Mouse (Mus musculus) layer of hippocampus, postnatal 25 days (tissue): Measurements from ENCODE around the gene Pecr. TPM values are rescaled to one million over a fixed set of nuclear protein-coding genes. Genes with fewer than 3 reads are reported as not detected.

Source experiments
- DNase-seq, 2 experiments: peaks; one replicate each; pipeline ENCODE4 v3.0.0; 2022; ENCODE audit warnings: mixed read lengths in 2 of 2, low spot score in 1 of 2; ENCODE audit errors: extremely low spot score in 1 of 2
- total RNA-seq, 2 experiments: library from RNA; stranded (reverse); gene quantifications; 2 replicates each; pipeline ENCODE4 v1.2.3; 2021

Pecr gene
- 1 to 10 TPM; 5.2 to 5.9 TPM for total RNA-seq

DNA sequence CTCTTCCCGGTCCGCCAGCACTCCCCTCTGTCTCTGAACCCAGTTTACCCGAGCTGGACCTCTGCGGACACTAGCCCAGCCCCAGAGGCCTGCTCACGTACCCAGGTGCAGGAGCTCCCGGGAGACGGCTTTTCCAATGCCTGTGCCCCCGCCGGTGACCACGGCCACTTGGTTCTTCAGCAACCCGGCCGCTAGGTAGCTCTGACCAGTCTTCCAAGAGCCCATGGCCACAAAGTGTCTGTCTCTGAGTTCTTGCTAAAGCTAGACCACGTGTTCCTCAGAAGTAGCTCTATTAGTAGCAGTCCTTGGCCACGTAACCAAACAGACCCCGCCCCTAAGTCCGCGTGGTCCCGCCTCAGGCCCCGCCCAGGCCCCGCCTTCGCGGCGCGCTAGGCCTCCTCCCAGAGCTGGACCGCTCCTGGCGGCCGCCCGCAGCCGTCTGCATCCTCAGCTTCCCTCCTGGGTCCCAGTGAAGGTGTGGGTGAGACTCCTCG is at the start of gene Pecr, which contains the start of gene Tmem169:
TSS of gene Pecr (minus strand) at position 323 of the 494 bp plus-strand sequence.
TSS of gene Tmem169 (plus strand) at position 378 of the 494 bp plus-strand sequence.
- peak; percentile 85 to 89 for DNase-seq

DNA sequence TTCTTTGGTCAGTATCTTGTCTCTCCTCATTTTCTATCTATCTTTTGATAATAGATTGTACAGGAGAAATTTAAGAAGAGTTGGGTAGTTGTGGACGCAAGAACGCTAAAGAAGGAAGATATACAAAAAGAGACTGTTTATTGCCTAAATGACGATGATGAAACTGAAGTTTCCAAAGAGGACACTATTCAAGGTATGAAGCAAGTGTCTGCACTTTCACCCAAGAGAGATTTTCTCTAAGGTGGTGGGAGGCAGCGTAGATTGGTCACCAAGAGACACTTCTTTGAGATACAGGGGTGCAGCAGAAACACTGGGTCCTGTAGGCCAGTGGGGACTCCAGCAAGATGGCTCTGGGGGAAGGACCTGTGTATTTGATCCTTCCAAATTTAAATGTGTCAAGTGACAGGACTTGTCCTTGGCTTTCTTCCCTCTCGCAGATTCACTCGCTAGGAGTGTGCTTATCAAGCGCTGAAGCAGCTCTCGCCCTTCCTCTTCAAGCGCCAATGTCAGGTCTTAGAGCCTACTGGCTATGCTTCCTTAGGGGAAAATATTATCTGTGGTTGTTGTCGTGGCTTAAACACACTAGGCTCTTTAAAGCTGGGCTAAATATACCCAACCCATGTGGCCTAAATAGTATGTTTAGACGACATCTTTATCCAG is 42.2 kb upstream of the Pecr start:
- DNase-seq = no peak

DNA sequence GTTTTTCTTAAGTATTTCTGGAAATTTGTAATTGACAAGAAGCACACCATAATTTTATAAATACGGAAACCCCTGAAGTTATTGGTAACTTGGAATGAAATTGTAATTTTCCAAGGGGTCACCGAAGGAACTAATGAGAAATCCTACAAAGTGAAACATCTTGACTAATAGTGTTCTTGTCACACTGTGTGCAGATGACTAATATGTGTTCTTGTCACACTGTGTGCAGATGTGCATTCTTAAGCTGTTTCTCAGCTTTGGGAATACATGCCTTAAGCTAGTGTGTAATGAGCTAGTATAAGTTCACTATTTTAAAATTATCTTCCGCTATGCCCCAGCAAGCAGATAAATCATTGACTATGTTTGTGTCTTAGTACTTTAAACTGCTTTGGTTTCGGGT is 39.1 kb upstream of the Pecr start:
- DNase-seq = no peak

DNA sequence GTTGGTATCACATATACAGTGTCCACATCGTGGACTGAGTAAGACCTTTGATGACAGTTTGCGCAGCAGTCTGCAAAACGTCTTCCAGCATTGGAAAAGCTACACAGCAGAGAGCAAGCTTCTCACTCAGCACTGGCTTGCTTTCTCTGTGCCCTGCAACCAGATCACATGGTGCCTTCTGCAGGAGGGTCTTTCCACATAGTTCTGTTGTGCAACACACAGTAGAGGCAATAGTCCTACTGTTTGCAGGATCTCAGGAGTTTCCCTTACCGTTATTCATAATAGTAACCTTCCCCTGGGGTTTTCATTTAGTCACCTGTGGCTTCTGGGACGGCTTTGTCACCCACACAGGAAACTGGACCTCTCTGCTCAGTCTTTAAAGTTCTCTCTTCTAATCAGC is 36.6 kb upstream of the Pecr start:
- no peak for DNase-seq

DNA sequence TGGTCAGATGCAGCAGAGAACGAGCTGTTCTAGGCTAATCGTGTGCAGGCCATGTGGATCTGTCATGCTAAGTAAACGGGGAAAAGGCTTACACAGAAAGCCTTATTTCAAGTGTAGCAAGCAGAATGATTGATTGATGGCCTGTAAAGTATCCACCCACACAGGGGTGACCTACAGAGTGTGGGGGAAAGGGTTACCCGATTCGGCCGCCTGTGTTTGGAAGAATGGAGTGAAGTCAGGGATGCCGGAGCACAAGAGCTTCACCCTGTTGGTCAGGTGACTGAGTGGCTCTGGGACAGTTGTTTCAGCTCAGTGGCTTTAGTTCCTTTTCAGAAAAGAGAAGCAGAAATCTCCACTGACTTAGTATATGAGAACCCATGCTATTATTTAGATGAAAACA is 32.8 kb upstream of the Pecr start:
- DNase-seq = no peak

DNA sequence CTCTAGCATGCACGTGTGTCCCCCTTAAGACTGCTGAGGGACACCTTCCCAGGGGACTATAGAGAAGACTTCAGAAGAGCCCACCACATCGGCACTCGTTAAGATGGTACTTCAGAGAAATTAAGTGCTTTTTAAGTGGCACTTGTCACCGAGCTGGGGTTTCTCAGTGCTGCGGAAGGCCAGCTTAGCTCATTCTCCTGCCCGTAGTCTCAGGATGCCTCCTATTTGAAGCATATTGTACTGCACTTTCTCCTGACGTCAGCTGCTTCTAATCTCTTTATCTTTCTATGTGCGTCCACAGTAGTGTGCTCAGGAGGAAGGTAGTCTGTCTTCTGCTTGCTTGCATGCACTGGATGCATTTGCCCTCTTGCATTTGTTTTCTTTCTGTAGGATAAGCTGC is 32.3 kb upstream of the Pecr start:
- no peak for DNase-seq

DNA sequence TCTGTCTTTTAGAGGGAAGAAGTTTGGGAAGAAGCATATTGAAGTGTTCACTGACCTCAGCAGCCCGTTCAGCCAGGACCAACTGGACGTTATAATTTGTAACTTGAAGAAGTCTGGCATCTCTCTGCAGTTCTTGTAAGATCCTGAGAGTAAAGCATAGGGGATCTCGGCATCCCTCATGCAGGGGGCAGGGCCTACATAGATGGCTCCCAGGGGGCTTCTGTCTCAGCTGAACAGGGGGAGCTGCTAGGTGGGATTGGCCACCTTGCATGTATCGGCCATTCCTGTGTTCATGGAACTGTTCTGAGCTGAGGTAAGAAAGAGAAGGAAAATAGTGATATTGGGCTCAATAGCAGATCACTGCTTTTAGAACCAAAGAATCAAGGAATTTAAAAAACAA is 31.3 kb upstream of the Pecr start:
- DNase-seq = no peak

DNA sequence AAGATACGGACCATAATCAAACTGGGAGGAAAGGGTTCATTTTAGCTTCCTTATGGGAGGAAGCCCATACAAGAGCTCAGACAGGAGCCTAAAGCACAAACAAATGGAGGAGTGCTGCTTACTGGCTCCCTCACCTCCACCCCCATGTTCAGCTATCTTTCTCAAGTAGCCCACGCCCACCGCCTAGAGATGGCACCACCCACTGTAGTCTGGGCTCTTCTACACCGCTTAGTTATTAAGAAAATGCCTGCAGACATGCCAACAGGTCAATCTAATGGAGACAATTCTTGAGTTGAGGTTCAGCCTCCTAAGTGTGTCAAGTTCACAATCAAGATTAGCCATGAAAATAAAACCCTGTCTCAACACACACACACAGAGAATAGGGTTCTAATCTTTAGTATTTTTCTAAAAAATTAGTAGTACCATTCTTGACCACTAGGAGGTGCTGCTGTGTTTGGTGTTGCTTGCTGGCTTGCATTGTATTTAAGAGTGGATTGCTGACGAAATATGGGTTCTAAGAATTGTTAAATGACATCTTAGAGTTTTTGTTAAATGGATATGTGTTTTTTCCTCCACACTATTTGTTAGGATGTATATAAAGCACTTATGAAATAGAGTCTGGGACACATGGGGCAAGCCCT is 29.4 kb upstream of the Pecr start:
- DNase-seq = no peak

DNA sequence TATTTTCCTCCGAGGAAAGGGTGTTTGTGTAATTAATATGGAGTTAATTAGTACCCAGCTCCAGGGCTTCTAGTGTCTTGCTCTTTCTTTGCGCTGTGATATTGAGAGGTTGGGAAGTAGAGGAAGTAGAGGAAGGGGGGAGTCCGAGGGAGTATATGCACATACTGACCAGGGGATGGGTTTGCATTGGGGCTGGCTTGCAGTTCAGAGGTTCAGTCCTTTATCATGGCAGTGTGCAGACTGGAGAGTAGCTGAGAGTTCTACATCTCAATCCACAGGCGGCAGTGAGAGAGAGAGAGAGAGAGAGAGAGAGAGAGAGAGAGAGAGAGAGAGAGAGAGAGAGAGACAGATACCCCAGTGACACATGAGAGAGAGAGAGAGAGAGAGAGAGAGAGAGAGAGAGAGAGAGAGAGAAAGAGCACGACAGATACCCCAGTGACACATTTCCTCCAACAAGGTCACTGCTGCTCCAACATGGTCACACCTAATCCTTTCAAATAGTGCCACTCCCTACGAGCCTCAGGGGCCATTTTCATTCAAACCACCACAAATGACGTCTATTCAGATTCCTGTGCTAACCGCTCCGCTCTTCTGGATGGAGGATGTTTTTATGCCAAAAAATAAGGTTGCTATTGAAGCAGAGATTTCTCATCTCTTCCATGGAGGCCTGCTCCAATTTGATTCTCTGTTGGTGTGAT is 28.7 kb upstream of the Pecr start:
- no peak for DNase-seq

DNA sequence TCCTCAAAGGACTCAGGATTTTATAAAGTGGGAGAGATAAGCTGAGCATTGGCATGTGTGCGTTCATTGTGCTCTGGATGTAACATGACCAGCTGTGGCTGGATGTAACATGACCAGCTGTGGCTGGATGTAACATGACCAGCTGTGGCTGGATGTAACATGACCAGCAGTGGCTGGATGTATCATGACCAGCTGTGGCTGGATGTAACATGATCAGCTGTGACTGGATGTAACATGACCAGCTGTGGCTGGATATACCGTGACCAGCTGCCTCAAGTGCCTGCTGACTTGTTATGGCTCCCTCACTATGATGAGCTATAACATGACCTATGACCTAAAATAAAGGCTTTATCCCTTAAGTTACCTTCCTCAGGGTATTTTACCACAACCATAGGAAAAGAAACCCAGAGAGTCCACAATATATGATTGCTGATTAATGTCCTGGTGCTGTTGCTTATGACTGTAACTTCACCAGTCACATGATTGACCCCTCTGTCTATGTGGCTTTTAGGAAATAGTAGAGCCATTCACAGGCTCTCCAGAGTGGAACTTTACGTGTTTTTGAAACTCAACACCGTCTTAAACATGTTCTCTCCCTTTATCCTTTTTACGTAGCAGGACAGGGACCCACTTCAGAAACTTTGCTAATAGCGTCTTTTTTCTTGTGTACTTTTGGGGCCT is 25.8 kb upstream of the Pecr start:
- DNase-seq = no peak

DNA sequence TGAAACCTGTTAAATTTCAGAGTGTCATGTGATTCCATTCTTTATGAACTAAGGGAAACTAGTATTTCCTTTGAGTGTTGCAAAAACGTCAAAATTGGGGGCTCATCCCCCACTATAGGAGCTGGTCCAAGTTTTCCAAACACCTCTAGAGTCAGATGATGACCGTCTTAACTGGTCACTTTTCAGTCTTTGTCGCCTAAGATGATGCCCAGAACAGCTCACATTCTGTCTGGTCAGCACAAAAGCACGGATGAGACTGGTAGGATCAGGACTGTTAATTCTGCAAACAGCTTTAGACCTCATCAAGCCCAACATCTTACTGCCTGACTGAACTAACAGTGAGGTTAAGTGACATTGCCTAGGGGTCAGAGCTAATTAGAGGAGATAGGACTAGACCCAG is 24.8 kb upstream of the Pecr start:
- DNase-seq = no peak

DNA sequence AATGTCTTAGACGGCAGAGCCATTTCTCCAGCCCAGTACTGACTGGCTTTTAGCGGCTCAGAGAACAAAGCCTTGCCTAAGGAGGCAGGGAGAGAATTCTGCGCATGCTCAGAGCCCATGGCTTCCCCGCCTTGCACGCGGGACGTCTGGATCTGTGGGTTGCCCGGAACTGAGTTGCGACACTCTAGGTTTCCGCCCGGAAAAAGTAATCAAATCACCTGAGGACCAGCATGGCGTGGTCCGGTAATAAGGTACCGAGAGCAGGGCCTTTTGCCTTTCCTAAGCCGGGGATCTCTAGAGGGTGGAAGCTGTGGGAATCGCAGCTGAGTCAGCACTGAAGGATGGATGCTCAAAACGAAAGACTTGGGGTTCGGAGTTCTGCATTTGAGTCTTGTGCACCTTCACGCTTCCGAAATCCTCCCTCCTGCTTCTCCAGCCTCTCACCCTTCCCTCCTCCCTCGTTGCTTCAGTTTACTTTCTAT is 23.2 kb upstream of the Pecr start, which contains the start of gene Xrcc5:
TSS of gene Xrcc5 (plus strand) at position 105 of the 482 bp plus-strand sequence.
- peak; percentile 81 to 89 for DNase-seq

DNA sequence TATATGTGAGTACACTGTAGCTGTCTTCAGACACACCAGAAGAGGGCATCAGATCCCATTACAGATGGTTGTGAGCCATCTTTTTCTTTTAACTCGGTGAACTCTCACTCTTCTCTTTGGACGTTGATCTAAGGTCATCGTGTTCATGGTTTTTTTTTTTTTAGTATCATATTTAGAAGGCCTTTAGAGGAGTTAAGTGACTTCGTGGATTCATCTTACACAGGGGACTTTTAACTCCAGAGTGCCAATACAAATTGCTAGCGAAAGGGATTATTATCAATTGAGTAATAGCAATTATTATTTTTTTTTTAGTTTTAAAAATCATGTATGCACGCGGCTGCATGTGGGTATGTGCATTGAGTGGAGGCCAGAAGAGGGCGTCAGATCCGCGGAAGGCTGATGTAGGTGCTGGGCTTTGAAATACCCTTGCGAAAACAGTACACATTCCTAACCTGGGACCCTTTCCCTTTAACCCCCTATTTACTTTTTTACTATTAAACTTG is 22.6 kb upstream of the Pecr start:
- peak in 1 of 2 experiments; percentile 47 for DNase-seq

DNA sequence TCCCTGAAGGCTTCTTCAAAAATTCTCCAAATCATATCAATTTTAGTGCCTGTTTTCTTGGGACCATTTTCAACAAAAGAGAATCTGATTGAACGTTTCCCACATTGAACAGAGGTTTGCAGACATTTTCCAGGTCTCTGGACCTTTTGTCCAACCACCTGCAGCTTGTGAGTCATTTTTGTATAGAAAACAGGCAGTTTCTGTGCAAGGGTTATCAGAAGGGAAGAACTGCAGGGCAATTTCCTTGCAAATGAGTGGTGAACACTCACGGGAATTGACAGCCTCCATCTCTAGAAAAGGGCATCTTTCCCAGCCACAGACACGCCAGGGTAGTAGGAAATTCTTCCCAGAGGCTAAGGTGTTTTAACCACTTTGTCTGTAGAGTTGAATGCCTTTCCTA is 22.1 kb upstream of the Pecr start:
- no peak for DNase-seq

DNA sequence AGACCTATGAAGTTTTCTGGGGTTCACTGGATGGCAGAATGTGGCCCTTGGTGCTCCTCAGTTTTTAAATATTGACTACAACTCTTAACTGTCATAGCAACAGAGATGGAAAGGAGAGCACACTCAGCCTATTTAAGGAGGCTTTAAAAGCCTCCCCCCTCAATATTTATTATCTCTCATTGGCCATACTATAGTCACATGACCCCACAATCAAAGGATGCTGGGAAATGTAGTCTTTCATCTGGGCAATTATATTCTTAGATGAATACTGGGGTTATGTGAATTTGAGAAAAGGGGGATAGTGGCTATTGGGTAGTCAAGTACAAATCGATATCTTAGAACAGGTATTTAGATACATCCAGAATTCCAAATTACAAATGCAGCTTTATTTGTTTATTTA is 17.7 kb upstream of the Pecr start:
- DNase-seq = no peak

DNA sequence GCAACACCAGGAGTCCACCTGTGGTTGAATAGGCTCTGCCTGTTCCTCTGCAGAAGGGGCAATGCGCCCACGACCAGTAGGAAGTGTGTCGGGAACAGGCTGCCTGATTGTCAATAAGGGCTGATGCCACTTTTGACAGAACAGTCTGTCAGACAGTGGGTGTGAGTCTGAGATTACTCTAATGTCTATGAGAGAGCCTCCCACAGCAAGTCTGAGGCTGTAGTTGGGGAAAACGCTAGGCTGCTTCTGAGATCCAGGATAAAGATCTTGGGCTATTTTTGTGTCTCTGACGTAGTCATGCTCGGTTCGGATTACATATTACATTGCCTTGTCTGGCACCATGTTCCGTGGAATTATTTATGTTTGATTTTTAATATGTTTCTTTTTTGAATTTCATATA is 11.6 kb upstream of the Pecr start:
- no peak for DNase-seq

DNA sequence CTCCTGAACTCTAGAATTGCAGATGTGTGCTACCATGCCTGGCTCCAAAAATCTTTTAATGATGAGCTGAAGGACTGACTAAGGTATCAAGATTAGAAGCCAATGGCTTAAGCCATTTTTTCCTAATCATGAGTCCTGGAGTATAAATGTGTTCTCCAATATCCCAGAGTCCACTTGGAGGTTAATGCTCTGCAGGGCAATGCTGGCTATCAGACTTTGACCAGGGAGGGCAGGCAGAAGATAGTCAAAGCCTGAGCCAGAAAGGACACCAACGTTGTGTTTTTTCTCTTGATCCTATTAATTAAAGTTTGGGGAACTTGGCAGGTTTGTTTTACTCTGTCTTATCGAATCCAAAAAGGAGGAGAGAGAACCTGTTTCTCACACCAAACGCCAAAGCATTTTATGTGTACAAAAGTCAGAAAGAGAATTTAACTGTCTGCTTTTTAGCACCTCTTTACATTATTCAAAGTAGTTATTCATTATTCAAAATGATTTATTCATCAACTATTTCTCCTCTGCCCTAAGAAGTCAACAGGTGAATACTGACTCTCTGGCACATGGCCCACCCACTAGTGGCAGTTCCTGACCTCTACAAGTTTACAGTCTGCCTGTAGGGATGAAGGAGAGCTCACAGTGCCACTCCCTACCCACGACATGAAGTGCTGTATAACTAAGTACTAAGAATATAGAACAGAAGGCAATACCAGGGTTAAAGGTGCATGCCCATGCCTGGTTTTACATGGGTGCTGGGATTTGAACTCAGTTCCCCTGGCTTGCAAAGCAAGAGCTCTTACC is 10.0 kb upstream of the Pecr start:
- DNase-seq = no peak

DNA sequence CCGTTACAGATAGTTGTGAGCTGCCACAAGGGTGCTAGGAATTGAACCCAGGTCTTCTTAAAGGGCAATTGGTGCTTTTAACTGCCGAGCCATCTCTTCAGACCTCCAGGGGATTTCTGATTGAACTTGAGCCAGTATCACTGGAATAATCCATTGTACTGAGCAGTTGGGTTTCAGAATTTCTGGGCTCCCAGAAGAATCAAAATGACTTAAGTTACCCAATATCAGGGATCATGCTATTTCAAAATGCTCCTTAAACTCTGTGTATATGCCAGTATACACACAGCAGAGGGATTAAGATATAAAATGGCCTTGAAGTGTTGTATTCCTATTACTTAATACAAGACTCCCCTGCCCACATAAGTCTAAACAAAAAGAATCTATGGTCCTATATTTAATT is 7.8 kb upstream of the Pecr start:
- no peak for DNase-seq

DNA sequence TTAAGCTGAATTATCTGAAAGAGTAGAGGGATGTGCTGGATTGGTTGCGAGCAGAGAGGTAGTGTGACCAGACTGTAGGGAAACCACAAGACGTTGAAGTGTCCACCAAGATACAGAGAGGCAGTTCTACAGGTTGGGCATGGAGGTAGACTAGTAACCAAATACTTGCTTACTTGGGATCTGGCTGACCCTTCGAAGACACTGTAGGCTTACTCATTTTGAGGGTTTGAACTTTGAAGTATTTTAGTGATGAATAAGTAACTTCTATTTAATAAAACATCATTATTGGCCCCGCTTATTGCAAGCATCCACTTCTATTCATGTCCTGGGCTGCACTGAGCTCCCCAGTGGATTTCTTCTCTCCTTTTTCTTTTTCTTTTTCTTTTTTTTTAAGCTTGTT is 7.3 kb upstream of the Pecr start:
- no peak for DNase-seq

DNA sequence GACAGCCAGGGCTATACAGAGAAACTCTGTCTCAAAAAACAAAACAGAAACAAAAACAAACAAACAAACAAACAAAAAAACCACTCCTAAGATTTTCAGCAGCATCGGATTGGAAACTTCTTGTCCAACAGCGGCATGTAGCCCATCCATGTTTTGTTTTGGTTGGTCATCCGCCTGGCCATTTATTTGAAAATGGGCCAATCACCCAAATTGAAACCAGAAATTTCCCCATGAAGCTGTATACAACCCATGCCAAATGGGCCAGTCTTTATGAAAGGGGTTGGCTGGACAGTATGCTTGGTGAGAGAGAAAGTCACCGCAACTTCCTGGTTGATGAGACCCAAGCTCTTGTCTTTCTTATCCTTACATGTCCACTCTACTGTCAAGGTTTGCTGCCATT is 6.8 kb upstream of the Pecr start:
- DNase-seq = no peak
